Mouse (Mus musculus): Measurements from ENCODE around the gene Hist1h2be.

The Hist1h2be gene

DNA sequence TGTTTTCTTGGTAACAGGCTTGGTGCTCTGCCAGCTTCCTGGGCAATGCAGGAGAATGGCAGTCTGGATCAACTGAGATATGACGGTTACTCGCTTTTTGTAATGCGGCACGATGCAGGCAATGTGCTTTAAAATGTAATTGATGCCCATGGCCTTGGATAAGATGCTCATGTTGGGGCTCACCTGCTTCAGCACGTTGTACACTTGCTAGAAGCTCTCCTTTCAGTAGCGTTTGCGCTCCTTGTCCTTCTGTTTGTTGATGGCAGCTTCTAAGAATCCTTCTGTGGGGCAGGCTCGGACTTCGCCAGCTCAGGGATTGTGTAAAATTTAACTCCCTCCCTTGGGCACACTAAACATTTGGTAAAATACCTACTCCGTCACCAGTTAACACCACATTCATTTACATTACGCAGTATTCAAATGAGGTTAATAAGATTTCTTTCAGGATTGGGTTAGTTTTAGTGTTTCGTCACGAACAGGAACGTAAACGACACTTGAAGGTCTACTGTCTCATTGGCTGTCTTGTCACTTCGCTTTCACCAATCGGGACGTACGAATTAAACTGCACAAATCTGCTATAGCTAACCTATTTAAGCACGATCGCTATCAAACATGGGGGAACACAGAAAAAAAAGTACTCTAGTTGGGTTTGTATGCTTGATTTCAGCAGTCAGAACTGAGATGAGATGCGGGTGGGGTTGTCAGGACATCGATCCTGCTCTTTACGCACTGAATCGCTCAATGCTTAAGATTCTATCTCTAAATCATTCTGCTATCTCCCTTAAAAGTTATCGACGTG, at the start of gene Hist1h2be:
TSS of gene Hist1h2be (minus strand) at position 392 of the 799 bp plus-strand sequence.
- peak; percentile 99 for DNase-seq (ENCODE audit: low read depth, low spot score)

DNA sequence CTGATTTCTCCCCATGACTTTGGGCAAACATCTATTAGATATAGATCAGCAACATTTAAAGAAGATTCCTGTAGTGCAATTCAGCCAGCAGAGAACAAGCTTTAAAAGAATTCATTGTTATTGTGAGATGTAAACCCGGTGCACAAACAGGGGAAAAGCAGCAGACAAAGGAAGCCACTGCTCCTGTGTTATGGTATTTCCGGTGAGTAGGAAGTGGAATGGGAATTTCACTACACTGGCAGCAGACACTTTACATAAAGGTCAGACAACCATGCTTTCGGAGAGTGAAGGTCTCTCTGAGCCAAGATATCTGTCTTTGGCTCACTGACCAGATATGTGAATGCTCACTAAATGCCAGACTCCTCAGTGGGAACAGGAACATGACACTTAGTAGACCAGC, 41.6 kb upstream of the Hist1h2be start:
- no peak for DNase-seq (ENCODE audit: low read depth, low spot score)

DNA sequence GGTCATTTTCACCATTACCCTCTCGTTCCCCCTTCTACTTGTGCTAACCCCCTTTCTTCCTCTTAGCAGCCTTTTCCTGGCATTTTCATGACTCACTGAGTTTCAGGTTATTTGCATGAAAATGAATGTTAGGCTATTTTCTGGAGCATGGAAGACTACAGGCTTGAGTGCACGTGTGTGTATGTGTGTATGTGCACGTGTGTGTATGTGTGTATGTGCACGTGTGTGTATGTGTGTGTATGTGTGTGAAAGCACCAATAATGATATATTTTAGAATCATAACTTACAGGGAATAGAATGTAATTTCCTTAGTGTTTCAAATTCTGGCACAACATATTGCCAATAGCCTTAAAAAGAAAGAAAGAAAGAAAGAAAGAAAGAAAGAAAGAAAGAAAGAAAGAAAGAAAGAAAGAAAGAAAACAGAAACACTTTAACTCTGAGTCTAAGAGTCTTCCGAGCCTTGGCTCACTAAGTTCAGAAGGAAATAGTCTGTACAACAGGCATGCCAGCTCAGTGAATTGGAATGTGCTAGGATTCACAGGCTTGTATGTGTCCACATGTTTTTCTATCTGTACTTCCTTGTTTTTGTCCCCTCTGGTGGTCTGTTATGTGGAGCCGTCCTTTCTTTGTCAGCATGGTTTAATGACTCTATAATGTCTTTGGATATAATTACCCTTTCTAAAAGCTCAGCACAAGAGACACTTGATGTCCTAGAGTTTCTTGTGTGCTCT, 38.9 kb upstream of the Hist1h2be start:
- DNase-seq (ENCODE audit: low read depth, low spot score): no peak

DNA sequence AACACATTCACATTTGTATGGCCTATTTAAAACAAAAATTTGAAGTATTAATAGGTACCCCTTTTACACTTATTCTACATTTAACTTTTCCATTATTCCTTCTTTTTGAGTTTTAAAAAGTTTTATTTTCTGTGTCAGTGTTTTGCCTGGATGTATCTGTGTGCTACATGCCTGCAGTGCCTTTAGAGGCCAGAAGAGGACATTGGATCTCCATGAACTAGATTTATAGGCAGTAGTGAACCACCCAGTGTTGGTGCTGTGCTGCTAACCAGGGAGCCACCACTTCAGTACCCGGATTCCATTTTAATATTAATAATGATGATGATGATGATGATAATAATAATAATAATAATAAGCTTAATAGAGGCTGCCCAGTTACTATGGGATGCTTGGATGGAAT, 9.7 kb upstream of the Hist1h2be start:
- no peak for DNase-seq (ENCODE audit: low read depth, low spot score)

DNA sequence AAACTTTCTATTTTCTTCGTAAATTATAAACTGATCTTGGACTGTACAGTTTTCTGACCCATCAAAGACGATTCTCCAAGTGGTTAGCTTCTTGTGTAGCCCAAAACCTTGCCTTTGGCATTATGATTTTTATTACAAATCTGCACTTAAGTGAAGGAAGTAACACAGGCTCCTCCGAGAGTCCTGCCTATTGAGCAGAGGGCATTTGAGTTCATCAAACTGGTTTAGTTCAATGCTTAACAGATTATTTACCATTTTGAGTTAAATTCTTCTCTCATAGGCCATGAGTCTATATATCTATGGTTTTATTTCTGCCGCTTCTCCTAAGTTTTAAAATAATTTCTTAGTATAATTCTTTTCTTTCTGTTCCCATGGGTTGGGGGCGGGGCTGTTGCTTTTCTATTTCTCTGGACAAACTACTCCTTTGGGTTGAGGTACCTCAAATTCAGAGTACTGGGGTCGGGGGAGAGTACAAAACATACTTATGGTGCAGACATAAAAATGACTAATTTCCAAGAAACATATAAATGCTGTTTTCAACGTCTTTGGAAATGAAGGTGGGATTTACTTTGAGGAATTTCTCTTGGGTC, 2.0 kb upstream of the Hist1h2be start:
- no peak for DNase-seq (ENCODE audit: low read depth, low spot score)

DNA sequence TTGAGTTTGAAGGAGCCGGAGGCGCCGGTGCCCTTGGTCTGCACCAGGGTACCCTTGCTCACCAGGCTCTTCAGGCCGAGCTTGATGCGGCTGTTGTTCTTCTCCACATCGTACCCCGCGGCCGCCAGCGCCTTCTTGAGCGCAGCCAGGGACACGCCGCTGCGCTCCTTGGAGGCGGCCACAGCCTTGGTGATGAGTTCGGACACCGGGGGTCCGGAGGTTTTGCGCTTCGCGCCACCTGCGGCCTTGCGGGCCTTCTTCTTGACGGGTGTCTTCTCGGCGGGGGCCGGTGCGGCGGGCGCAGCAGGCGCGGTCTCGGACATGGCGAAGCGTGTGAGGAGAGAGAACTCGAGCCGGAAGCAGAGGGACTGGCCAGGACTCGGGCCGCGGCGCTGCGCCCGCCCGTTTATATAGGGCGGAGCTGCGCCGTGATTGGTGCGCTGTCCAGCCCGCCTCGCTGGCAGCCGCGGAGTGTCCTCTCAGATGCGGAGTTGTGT, 1.3 kb upstream of the Hist1h2be start, which contains the start of gene Hist1h1e:
TSS of gene Hist1h1e (minus strand) at position 384 of the 497 bp plus-strand sequence.
- DNase-seq (ENCODE audit: low read depth, low spot score): peak; percentile 79

DNA sequence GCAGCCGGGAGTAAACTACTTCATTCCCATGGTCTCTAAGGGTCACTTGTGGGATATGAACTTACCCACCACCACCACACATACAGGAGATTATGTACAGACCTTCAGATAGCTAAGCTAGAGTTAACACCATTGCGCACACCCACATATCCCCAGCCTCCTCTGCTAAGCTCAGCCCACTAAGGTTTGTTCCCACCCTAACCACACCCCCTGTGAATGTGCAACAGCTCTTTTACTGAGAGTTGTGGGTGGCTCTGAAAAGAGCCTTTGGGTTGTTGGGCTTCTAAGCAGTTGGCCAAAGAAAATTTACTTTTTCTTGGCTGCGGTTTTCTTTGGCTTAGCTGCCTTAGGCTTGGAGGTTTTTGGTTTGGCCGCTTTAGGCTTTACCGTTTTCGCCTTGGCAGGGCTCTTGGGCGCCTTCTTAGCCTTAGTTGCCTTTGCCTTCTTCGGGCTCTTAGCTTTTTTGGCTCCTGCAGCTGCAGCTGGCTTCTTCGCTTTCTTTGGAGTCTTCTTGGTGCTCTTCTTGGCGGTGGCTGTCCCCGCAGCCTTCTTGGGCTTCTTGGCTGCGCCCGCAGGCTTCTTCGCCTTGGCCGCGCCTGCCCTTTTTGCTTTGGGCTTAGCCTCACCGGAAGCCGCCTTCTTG, 729 bp upstream of the Hist1h2be start:
- peak; percentile 92 for DNase-seq (ENCODE audit: low read depth, low spot score)

DNA sequence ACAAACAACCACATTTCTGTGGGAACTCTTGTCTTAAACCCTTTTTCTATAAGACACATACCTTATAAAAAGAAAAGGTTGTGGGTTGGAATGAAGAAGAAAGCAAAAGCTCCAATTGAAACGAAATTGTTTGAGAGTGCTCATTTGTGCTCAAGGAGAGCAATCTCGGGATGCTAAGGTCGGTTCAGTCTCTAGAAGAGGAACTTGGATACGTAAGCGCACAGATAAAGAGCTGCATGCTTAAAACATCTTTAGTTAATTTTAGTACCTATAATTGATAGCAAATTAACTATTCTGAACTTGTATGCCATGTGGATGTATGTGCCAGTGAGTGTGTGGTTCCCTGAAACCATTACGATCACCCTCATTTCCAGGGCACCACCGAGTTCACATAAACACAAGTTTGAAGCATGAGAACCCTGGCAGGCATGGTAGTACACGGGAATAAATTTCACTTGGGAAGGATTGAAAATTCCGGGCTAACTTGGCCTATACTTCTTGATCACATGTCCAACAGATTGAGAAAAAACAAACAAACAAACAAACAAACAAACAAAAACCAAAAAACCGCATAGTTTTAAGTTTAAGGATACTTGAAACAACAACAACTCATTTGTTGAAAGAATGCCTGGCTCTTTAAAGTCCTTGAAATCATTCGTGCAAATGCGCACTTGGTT, 730 bp downstream of the Hist1h2be start:
- no peak for DNase-seq (ENCODE audit: low read depth, low spot score)

DNA sequence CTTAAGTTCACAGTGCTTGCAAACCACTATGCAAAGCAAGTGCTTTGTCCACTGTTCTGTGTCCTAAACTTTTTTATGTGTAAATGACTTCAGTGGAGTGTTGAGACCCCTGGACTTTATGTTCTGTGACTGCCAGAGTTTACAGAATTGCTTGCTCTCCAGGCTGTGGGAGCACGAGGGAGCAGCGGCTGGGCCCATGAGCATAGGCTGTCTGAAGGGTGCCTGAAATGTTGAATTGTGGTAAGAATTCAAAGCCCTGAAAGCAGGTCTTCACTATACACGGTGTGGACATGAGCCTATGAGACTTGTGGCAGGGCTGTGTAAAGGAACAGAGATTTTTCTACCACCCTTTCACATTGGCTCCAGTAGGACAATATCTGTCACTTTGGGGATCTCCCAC, 9.3 kb downstream of the Hist1h2be start:
- no peak for DNase-seq (ENCODE audit: low read depth, low spot score)

DNA sequence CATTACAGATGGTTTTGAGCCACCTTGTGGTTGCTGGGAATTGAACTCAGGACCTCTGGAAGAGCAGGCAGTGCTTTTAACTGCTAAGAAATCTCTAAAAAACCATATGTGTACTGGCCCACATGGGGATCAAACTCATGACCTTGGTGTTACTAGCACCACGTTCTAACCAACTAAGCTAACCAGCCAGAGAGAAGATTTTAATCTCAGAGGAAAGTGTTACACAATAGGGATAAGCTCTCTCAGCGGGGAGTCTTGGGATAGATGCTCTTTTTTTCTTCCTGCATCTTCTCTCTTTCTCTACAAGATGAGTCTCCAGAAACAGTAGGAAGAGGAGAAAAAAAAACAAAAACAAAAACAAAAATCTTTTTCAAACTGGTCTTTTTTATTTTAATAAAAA, 10.5 kb downstream of the Hist1h2be start:
- no peak for DNase-seq (ENCODE audit: low read depth, low spot score)

DNA sequence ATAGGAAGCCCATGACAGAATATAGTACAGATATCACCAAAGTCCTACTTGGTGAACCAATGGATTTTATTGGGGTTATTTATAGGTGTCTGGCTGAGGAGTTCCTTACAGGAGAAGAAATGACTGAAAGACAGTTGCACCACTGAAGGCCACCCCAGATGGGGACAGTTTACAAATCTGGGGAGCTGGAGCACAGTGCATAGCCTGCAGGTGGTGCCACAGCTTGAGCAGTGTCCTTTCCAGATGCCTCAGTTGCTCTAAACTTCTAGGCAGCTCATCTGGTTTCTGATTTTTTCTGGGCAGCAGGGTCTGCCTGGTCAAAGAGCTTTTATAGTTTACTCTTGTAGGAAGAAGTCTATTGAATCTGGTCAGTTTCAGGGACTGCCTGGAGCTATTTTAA, 11.1 kb downstream of the Hist1h2be start:
- no peak for DNase-seq (ENCODE audit: low read depth, low spot score)

DNA sequence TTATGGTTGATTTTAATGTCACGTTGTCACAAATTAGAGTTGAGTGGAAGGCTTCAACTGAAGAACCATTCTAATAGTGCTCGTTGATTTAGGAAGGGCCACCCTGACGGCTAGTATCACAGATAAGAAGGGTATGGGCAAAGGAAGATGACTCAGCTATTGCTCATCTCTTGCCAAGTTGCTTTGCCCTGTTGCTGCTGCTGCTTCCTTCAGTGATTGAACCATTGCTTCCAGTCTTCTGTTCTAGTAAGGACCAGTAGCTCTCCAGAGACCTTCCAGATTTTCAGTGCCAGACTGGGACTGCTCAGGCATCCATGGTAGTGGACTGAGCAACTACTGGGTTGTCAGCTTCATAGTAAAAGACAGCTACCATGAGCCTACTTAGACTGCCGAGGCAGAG, 11.7 kb downstream of the Hist1h2be start:
- no peak for DNase-seq (ENCODE audit: low read depth, low spot score)

DNA sequence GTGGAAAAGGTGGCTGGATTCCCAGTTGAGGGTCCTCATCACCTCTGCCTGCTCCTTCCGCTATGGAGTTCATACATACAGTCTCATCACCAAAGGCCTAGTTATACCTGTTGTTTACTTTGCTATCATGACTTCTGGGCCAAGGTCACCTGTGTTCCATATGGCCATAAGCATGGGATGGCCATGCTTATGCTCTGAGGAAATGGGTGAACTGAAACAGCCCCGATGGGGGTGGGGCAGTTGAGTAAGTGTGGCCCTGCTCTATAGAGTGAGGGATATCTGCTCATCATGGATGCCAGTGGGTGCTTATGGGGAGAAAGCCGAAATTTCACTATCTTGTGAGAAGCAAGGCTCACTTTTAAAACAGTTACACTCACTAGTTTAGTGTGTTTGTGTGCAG, 15.9 kb downstream of the Hist1h2be start:
- no peak for DNase-seq (ENCODE audit: low read depth, low spot score)

DNA sequence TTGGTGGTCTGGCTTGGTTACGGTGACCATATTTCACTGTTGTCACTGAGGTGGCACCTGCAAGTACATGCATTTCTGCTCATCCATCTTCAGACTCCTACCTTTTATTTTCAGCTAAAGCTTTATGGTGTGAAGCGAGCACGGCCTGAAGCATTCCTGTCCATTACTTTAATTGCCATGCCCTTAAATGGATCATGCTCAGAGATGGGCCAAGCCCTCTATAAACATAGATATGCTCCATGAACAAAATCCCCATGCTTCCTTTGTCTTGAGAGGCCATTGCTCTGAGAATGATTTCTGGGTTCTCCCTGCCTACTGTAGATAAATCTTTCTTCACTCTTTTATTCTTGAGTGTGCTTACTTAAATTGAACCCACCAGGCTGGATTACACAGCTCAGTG, 16.5 kb downstream of the Hist1h2be start:
- no peak for DNase-seq (ENCODE audit: low read depth, low spot score)

DNA sequence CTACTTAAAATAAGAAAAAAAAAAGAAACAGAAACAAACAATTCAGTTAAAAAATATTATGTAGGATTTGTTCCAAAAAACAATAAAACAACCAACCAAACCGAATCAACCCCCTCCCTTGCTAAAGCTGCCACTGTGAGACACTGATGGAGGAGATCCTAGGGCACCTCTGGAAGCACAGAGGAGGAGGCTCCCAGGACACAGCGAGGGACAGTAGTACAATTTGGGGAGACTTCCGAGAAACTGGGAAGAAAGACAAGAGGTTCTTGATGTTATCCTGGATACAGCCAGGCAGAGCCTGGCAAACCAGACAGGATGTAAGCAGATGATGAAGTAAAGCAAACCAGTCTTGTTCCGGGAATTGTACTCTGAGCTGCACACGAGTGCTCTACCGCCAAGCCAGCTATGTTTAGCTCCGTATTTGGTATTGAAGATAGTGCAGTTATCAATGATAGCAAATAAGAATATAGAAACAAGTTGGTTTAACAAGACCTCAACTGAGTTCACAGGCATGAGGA, 17.7 kb downstream of the Hist1h2be start:
- DNase-seq (ENCODE audit: low read depth, low spot score): no peak

DNA sequence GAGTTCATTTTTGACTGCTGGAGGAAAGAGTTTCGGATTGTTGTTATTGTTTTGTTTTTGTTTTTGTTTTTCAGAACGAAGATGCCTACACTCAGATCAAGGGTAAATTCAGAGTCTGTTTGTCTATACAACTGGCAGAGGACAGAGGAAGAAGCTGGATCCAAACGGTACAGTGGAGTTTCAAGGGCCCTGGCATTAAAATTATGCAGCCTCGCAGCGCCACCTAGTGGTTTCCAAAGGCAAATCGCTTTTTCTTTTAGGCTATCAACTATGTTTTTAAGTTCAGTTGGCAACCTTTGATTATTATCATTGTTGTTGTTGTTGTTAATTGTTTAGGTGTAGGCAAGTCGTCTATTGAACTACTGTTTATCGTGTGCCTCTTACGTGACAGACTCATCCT, 23.0 kb downstream of the Hist1h2be start:
- no peak for DNase-seq (ENCODE audit: low read depth, low spot score)

DNA sequence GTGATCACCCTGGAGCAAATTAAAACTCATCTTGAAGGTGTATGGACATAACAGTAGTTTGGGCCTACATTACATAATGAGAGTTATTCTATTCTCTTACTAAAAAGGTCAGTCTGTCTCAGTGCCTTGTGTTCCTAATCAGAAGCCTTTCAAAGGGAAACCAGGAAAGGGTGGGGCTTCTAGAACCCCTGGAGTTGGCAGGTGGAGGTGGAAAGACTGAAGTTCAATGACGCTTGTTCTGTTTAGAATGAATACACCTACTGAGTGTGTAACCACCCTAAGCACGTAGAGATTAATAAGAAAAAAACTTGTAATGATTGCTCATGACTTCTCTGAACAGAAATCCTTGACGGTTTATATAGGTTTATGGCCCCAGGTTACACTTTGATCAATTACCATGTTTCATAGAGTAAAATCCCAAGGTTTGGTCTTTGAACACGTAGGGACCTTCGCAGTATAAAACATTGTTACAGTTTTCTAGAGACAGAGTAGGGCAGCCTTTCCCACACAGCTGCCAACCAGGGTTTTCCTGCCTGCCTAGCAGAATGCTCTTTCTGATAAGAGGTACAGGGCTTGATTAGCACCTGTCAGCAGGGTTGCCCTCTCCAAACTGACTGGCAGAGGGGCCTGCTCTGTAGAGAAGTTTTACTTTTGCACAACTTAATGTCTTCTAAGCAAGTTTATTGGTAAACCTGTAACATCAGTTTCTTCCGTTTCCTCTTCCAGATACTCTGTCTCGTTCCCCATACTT, 25.1 kb downstream of the Hist1h2be start:
- DNase-seq (ENCODE audit: low read depth, low spot score): no peak

DNA sequence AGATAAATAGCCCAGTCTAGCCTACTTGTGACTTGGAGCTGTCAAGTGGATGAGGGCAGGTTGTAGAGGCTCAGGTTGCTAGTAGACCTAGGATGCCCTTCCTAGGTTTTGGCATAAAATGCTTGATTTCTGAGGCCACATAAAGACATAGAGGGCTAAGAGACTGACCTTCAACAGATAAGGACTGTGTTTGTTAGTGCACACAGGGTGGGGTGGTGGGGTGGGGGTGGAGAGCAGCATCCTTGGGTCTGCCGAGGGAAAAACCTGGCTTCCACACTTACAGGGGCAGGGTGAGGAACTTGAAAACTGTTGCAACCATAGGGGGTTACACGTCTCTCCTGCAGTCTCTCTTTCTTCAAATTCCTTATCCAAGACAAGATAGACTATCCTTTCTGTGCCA, 25.7 kb downstream of the Hist1h2be start:
- DNase-seq (ENCODE audit: low read depth, low spot score): no peak

DNA sequence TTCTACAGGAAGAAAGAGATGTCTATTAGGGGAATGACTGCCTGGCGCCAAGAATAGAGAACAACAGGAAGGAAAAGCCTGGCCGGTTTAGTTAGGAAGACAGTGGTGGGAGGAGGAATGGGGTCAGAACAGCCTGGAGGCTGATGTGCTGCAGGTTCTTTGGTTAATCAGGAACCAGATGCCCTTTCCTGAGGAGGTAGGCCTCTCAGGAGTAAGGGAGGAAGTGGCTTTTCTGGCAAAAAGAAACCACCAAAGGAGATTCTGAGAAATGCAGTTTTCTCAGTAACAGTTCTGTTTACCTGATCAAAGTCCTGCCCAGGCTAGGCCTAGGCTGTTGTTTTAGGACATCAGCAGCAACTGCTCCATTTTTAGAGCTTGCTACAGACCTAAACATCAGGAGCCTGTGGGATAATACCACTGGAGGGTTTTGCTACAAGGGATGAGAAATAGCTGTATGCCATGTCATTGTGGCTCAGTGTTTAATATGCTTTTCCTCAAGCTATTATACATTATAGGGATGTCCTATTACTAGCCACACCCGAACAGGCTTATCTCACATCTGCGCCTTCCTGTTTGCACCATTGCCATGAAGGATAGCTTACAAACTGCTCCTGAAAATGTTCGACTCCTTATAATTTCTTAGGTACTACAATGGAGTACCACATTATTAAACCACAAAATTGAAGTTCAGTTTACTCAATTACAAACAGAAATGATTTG, 27.7 kb downstream of the Hist1h2be start:
- no peak for DNase-seq (ENCODE audit: low read depth, low spot score)

DNA sequence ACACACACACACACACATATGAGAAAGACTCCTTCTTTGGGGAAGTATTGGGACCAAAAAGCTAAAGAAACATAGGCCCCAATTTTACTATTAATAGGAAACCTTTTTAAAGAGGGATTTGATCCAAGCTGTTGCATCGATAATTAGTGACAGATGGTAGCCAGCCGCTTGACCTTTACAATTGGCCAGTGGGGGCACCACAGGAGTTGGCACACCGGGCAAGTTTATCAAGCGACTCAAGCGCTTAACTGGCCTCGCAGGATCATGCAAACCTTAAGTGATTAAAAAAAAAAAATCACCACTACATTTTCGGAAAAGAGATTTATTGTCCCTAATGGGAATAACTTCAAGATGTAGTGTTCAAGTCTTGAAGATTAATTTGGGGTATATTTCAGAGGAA, 28.3 kb downstream of the Hist1h2be start:
- DNase-seq (ENCODE audit: low read depth, low spot score): no peak
